Mouse (Mus musculus): ENCODE results near the gene Fam184a. TPM values are rescaled to one million over a fixed set of nuclear protein-coding genes. Genes with fewer than 3 reads are reported as not detected.

Fam184a gene
- polyA plus RNA-seq, 1 experiment from 2014 or later: 3.6 TPM

GRCm38 (mm10) chr10:53688952-53689584 is 61.9 kb downstream of the Fam184a start:
- Histone ChIP-seq H3K36me3 (ENCODE audit: control insufficient read depth, insufficient read depth, low read length) (no peaks in the 10 kb centered on the region), H3K27me3 (ENCODE audit: control insufficient read depth, insufficient read depth, low read length) (no peaks in the 10 kb centered on the region), H3K4me2 (ENCODE audit: low read length) (no peak overlapping the region), H3K9me3 (ENCODE audit: control insufficient read depth, low read length) (no peaks in the 10 kb centered on the region), H3K4me1 (ENCODE audit: control insufficient read depth in 2 of 2, insufficient read depth in 2 of 2, low read length in 2 of 2) (peaks cover 3 to 4% of the 10 kb centered on the region in 2 experiments; a peak in 3 of 4 replicates), H3K9ac (ENCODE audit: low read length) (no peak overlapping the region), H3K27ac (replicated peaks in 1 of 2; ENCODE audit: control insufficient read depth in 1 of 2, insufficient read depth in 1 of 2, low read depth in 2 of 2, low read length in 2 of 2) (no peak overlapping the region), H3K4me3 (ENCODE audit: control insufficient read depth in 1 of 2, insufficient read depth in 1 of 2, low read depth in 1 of 2, low read length in 2 of 2) (no peak overlapping the region)
- no peak for ATAC-seq (ENCODE audit: insufficient number of reproducible peaks, insufficient read depth, low FRiP score, low read depth)
- 83% methylated on average over 4 of the region's 4 CpGs for WGBS

GRCm38 (mm10) chr10:53688533-53688932 is 62.4 kb downstream of the Fam184a start:
- no peak overlapping the region for H3K4me3 ChIP-seq (ENCODE audit: control insufficient read depth in 1 of 2, insufficient read depth in 1 of 2, low read depth in 1 of 2, low read length in 2 of 2)
- WGBS: 86% methylated on average over 1 of the region's 1 CpGs
- no peaks in the 10 kb centered on the region for H3K36me3 ChIP-seq (ENCODE audit: control insufficient read depth, insufficient read depth, low read length)
- no peak for ATAC-seq (ENCODE audit: insufficient number of reproducible peaks, insufficient read depth, low FRiP score, low read depth)
- H3K9ac ChIP-seq (ENCODE audit: low read length): no peak overlapping the region
- peaks cover 3 to 4% of the 10 kb centered on the region in 2 experiments; a peak in 3 of 4 replicates for H3K4me1 ChIP-seq (ENCODE audit: control insufficient read depth in 2 of 2, insufficient read depth in 2 of 2, low read length in 2 of 2)
- no peak overlapping the region for H3K27ac ChIP-seq (replicated peaks in 1 of 2; ENCODE audit: control insufficient read depth in 1 of 2, insufficient read depth in 1 of 2, low read depth in 2 of 2, low read length in 2 of 2)
- no peak overlapping the region for H3K4me2 ChIP-seq (ENCODE audit: low read length)
- H3K9me3 ChIP-seq (ENCODE audit: control insufficient read depth, low read length): no peaks in the 10 kb centered on the region
- no peaks in the 10 kb centered on the region for H3K27me3 ChIP-seq (ENCODE audit: control insufficient read depth, insufficient read depth, low read length)

- H3K36me3 ChIP-seq (ENCODE audit: control insufficient read depth, insufficient read depth, low read length): no peaks in the 10 kb centered on the region
- no peak overlapping the region for H3K4me3 ChIP-seq (ENCODE audit: control insufficient read depth in 1 of 2, insufficient read depth in 1 of 2, low read depth in 1 of 2, low read length in 2 of 2)
- H3K9me3 ChIP-seq (ENCODE audit: control insufficient read depth, low read length): no peaks in the 10 kb centered on the region
- no peak for ATAC-seq (ENCODE audit: insufficient number of reproducible peaks, insufficient read depth, low FRiP score, low read depth)
- 64% methylated on average over 5 of the region's 5 CpGs for WGBS
- H3K9ac ChIP-seq (ENCODE audit: low read length): no peak overlapping the region
- H3K27ac ChIP-seq (replicated peaks in 1 of 2; ENCODE audit: control insufficient read depth in 1 of 2, insufficient read depth in 1 of 2, low read depth in 2 of 2, low read length in 2 of 2): no peak overlapping the region
- H3K4me2 ChIP-seq (ENCODE audit: low read length): no peak overlapping the region
- H3K4me1 ChIP-seq (ENCODE audit: control insufficient read depth in 2 of 2, insufficient read depth in 2 of 2, low read length in 2 of 2): peaks cover 3 to 4% of the 10 kb centered on the region in 2 experiments; a peak in 3 of 4 replicates
- H3K27me3 ChIP-seq (ENCODE audit: control insufficient read depth, insufficient read depth, low read length): no peaks in the 10 kb centered on the region
These were observed 63.0 kb downstream of the Fam184a start for GRCm38 (mm10) chr10:53687888-53688287.

GRCm38 (mm10) chr10:53685806-53686205 is 65.1 kb downstream of the Fam184a start:
- H3K9me3 ChIP-seq (ENCODE audit: control insufficient read depth, low read length): no peaks in the 10 kb centered on the region
- 58% methylated on average over 3 of the region's 3 CpGs for WGBS
- no peaks in the 10 kb centered on the region for H3K36me3 ChIP-seq (ENCODE audit: control insufficient read depth, insufficient read depth, low read length)
- no peaks in the 10 kb centered on the region for H3K27me3 ChIP-seq (ENCODE audit: control insufficient read depth, insufficient read depth, low read length)
- H3K9ac ChIP-seq (ENCODE audit: low read length): no peak overlapping the region
- no peak for ATAC-seq (ENCODE audit: insufficient number of reproducible peaks, insufficient read depth, low FRiP score, low read depth)
- no peak overlapping the region for H3K4me3 ChIP-seq (ENCODE audit: control insufficient read depth in 1 of 2, insufficient read depth in 1 of 2, low read depth in 1 of 2, low read length in 2 of 2)
- no peak overlapping the region for H3K4me2 ChIP-seq (ENCODE audit: low read length)
- peaks cover 3 to 4% of the 10 kb centered on the region in 2 experiments; a peak in 3 of 4 replicates for H3K4me1 ChIP-seq (ENCODE audit: control insufficient read depth in 2 of 2, insufficient read depth in 2 of 2, low read length in 2 of 2)
- no peak overlapping the region for H3K27ac ChIP-seq (replicated peaks in 1 of 2; ENCODE audit: control insufficient read depth in 1 of 2, insufficient read depth in 1 of 2, low read depth in 2 of 2, low read length in 2 of 2)

GRCm38 (mm10) chr10:53683226-53683625 is 67.7 kb downstream of the Fam184a start:
- no peaks in the 10 kb centered on the region for H3K9me3 ChIP-seq (ENCODE audit: control insufficient read depth, low read length)
- H3K36me3 ChIP-seq (ENCODE audit: control insufficient read depth, insufficient read depth, low read length): no peaks in the 10 kb centered on the region
- no peak overlapping the region for H3K4me2 ChIP-seq (ENCODE audit: low read length)
- no peaks in the 10 kb centered on the region for H3K27me3 ChIP-seq (ENCODE audit: control insufficient read depth, insufficient read depth, low read length)
- no peak overlapping the region for H3K4me3 ChIP-seq (ENCODE audit: control insufficient read depth in 1 of 2, insufficient read depth in 1 of 2, low read depth in 1 of 2, low read length in 2 of 2)
- no peak overlapping the region for H3K27ac ChIP-seq (replicated peaks in 1 of 2; ENCODE audit: control insufficient read depth in 1 of 2, insufficient read depth in 1 of 2, low read depth in 2 of 2, low read length in 2 of 2)
- ATAC-seq (ENCODE audit: insufficient number of reproducible peaks, insufficient read depth, low FRiP score, low read depth): no peak
- no peaks in the 10 kb centered on the region for H3K4me1 ChIP-seq (ENCODE audit: control insufficient read depth in 2 of 2, insufficient read depth in 2 of 2, low read length in 2 of 2)
- no peak overlapping the region for H3K9ac ChIP-seq (ENCODE audit: low read length)
- WGBS: 79% methylated on average over 5 of the region's 5 CpGs

- no peaks in the 10 kb centered on the region for H3K27me3 ChIP-seq (ENCODE audit: control insufficient read depth, insufficient read depth, low read length)
- no peaks in the 10 kb centered on the region for H3K4me1 ChIP-seq (ENCODE audit: control insufficient read depth in 2 of 2, insufficient read depth in 2 of 2, low read length in 2 of 2)
- H3K27ac ChIP-seq (replicated peaks in 1 of 2; ENCODE audit: control insufficient read depth in 1 of 2, insufficient read depth in 1 of 2, low read depth in 2 of 2, low read length in 2 of 2): no peak overlapping the region
- H3K4me2 ChIP-seq (ENCODE audit: low read length): no peak overlapping the region
- no peak for ATAC-seq (ENCODE audit: insufficient number of reproducible peaks, insufficient read depth, low FRiP score, low read depth)
- WGBS: 86% methylated on average over 6 of the region's 6 CpGs
- H3K9me3 ChIP-seq (ENCODE audit: control insufficient read depth, low read length): no peaks in the 10 kb centered on the region
- no peak overlapping the region for H3K4me3 ChIP-seq (ENCODE audit: control insufficient read depth in 1 of 2, insufficient read depth in 1 of 2, low read depth in 1 of 2, low read length in 2 of 2)
- H3K36me3 ChIP-seq (ENCODE audit: control insufficient read depth, insufficient read depth, low read length): no peaks in the 10 kb centered on the region
- H3K9ac ChIP-seq (ENCODE audit: low read length): no peak overlapping the region
These were observed 71.0 kb downstream of the Fam184a start for GRCm38 (mm10) chr10:53679690-53680557.

- no peaks in the 10 kb centered on the region for H3K4me1 ChIP-seq (ENCODE audit: control insufficient read depth in 2 of 2, insufficient read depth in 2 of 2, low read length in 2 of 2)
- no peaks in the 10 kb centered on the region for H3K36me3 ChIP-seq (ENCODE audit: control insufficient read depth, insufficient read depth, low read length)
- 27% methylated on average over 4 of the region's 4 CpGs for WGBS
- peak overlapping the region; percentile 38 to 73; a peak in 3 of 4 replicates for H3K27ac ChIP-seq (replicated peaks in 1 of 2; ENCODE audit: control insufficient read depth in 1 of 2, insufficient read depth in 1 of 2, low read depth in 2 of 2, low read length in 2 of 2)
- H3K9ac ChIP-seq (ENCODE audit: low read length): no peak overlapping the region
- no peak for ATAC-seq (ENCODE audit: insufficient number of reproducible peaks, insufficient read depth, low FRiP score, low read depth)
- no peak overlapping the region for H3K4me3 ChIP-seq (ENCODE audit: control insufficient read depth in 1 of 2, insufficient read depth in 1 of 2, low read depth in 1 of 2, low read length in 2 of 2)
- H3K9me3 ChIP-seq (ENCODE audit: control insufficient read depth, low read length): no peaks in the 10 kb centered on the region
- no peaks in the 10 kb centered on the region for H3K27me3 ChIP-seq (ENCODE audit: control insufficient read depth, insufficient read depth, low read length)
- peak overlapping the region; percentile 42 for H3K4me2 ChIP-seq (ENCODE audit: low read length)
These were observed 89.1 kb downstream of the Fam184a start for GRCm38 (mm10) chr10:53661788-53662187.

All from heart, embryonic 14.5 days (tissue).